Mouse (Mus musculus): ENCODE data around the gene Ankrd23. TPM values are rescaled to one million over a fixed set of nuclear protein-coding genes. Genes with fewer than 3 reads are reported as not detected.
A peak's percentile ranks its signal among the peaks of the same experiment; 100 is the strongest.

Gene Ankrd23
- total RNA-seq, 2 experiments from 2014 or later, result 5.0 to 8.1 TPM

DNA sequence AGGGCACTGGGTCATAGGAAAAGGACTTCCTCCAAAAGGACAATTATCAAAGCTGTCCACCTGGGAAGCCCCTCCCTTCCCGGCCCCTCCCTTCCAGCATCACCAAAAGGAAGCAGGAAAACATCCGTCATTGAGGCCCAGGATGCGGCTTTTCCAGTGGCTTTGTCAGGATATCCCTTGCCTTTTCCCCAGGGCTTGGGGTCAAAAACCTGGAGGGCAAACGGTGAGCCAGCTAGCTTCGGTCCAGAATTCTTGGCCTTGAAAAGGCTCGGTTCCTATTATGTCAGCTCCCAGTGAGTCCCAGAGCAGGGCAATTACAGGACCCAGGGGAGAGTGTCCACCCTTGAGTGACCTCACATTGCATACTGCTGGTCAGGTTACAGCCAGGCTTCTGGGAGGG is 24.2 kb upstream of the Ankrd23 start:
- DNase-seq (ENCODE audit: extremely low spot score in 1 of 2, low spot score in 2 of 2), result no peak
- Histone ChIP-seq H3K27ac (no peak overlapping the region), H3K4me3 (no peak overlapping the region)
- intact Hi-C loops (cut with DNase I), result no loop called here
- no peak for TF ChIP-seq CTCF (IDR thresholded peaks at IDR 0.05)

DNA sequence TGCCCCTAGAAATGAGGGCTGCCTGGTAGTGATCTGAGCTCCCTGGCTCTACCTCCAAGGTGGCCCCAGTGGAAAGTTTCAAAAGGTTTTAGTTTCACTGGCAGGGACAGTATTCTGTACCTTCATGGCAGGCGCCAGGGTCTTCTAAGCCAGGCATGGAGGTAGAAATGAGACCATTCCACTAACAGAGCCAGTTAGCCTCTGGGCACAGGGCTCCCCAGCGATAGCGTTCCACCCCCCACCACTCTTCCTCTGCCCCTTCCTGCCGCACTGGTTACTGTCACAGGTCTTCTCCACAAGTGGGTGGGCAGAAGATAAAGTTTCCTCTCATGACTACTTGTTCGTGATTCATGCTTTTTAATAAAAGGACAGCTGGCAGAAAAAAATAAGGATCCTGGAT is 23.2 kb upstream of the Ankrd23 start:
- no peak for DNase-seq (ENCODE audit: extremely low spot score in 1 of 2, low spot score in 2 of 2)
- no peak for TF ChIP-seq CTCF (IDR thresholded peaks at IDR 0.05)
- Histone ChIP-seq H3K4me3 (no peak overlapping the region), H3K27ac (no peak overlapping the region)
- intact Hi-C loops (cut with DNase I), result loop anchor here (2.0 kb wide), 1 partner anchor 39 kb away; no protein-coding TSS in a partner anchor

DNA sequence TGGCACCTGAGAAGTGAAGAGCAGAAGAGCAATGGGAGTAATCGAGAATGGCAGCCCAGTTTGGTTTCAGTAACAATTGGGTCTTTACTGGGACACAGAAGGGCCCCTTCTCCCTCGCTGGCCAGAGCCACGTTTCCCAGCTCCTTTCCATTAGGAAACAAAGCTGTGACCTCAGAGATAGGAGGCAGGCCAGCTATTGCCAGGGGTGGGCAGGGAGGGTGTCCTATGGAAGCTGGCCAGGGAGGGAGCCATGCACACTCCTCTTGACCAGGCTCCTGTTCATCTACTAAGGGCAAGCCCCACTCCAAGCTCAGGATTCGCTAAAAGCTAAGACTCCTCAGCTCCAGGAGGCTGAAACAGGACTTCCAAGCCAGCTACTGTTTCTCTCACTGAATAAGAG is 22.6 kb upstream of the Ankrd23 start:
- intact Hi-C loops (cut with DNase I), result loop anchor here (2.0 kb wide), 1 partner anchor 40 kb away; no protein-coding TSS in a partner anchor
- no peak overlapping the region for H3K4me3 ChIP-seq
- TF ChIP-seq CTCF (IDR thresholded peaks at IDR 0.05), result no peak
- no peak overlapping the region for H3K27ac ChIP-seq
- DNase-seq (ENCODE audit: extremely low spot score in 1 of 2, low spot score in 2 of 2), result no peak

DNA sequence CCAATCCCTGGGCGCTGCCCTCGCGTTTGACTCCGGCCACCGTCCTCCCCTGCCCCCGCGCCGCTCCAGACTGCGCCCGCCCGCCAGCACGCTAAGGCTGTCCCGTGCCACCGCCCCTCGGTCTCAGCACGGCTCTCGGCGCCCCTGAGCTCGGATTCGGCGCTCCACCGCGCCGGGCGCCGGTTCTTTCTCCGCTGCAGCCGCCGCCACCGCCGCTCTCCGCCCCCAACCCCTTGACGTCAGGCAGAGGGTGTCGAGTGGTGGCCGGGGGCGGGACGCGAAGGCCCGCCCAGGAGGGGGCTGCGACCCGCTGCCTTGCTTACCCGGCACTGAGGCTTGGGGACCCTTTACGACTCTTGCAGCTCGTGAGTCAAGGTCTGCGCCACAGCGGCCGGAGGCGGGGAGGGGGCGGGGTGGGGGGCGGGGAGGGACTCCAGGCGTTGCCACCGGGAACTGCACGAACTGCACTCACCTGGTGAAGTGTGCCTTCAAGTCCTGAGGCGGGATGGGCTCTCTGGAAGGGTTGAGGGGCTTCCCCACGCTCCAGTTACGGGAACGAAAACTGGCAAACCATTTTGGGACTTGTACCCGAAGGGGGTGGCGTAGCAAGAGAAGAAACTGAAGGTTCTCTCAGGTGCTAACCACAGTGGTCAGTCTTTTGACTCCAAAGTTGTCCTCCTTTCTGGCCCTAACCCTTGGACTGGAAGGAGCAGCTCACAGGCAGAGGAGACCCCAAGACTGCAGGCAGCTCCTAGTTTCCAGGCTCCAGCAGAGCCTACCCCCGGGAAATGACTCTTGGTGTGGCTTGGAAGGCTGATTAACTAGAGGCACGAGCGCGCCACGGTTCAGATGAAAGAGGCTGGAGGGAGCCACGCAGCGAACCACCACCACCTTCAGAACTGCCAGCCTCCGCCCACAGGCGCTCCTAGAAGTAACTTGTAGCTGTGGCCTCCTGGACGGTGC is 21.6 kb upstream of the Ankrd23 start, which contains the start of gene Sema4c:
Gene Sema4c (minus strand): TSS at position 319 of the 963 bp plus-strand sequence.
- intact Hi-C loops (cut with DNase I), result loop anchor here (2.0 kb wide), 1 partner anchor 40 kb away; no protein-coding TSS in a partner anchor
- peak; percentile 78 to 79 for DNase-seq (ENCODE audit: extremely low spot score in 1 of 2, low spot score in 2 of 2)
- TF ChIP-seq CTCF (IDR thresholded peaks at IDR 0.05), result no peak; the same call in none of the 2 replicates
- peak within 1 kb of the TSS; percentile 92 for H3K4me3 ChIP-seq
- H3K27ac ChIP-seq, result peak within 1 kb of the TSS; percentile 95

DNA sequence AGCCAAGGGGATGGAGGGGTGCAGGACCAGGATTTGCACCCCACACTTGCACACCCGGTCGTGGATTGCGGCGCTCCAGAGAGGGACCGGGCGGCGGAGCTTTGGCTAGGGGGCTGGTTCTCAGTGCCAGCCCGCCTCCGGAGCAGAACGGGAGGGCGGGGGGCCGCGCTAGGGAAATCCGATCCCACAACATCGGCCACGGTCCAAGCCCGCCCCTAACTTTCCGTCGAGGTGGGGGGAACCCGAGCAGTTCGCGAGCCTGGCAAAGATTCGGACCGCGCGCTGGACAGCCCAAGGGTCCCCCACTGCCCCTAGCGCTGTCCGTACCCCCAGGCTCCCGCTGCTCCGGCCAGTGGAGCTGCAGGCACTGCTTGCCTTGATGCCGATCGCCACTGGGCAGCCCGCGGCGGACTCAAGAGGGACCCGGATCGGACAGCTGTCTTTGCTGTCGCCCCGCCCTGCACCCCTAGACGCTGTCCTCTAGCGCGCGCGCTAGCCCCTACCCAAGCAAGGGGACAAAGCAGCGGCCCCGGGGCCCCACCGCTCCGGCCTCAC is 20.9 kb upstream of the Ankrd23 start:
- Histone ChIP-seq H3K27ac (peak overlapping the region; percentile 95), H3K4me3 (peak overlapping the region; percentile 92)
- intact Hi-C loops (cut with DNase I), result loop anchor here (2.0 kb wide), 1 partner anchor 41 kb away; no protein-coding TSS in a partner anchor
- no peak; the same call in 1 of the 2 replicates for TF ChIP-seq CTCF (IDR thresholded peaks at IDR 0.05)
- peak; percentile 70 to 74 for DNase-seq (ENCODE audit: extremely low spot score in 1 of 2, low spot score in 2 of 2)

DNA sequence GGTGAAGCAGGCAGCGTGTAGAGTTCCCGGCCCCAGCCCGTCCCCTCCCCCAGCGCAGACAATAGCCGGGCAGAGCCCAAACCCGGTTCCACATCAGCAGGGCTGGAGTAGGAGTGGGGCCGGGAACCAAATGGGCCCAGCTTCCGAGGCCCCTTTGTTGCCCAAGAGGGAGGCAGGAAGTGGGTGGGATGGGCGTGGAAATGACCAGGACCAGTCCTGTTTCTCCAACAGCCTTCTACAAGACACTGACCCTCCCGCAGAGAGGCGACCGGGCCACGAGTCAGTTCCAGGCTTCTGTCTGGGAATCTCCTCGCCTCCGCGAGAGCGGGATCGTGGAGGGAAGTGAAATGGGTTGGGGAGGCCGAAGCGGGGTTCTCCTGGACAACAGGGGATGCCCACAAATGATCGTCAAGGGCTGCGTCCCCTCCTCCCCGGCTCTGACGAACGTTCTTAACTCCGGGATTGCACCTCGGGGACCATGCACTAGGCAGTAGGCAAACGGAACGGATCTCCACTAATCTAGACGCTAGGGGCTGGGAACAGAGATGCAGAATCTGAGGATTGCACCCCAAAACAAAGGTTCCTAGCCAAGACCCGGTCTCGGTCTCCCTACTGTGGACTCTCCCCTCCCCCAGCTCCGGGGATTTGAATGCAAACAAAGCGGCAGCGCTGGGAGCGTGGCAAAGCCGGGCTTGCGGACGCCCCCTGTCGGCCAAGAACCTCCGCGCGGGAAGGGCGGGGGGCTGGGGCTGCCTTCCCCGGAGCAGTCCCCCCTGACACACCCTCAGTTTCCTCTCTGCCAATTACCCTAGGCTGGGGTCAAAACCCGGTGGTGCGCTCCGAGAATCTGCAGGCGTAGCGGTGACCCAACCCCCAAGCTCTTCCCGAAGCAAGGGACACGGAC is 20.1 kb upstream of the Ankrd23 start:
- peak overlapping the region; percentile 95 for H3K27ac ChIP-seq
- peak overlapping the region; percentile 92 for H3K4me3 ChIP-seq
- DNase-seq (ENCODE audit: extremely low spot score in 1 of 2, low spot score in 2 of 2), result peak; percentile 90 to 95
- intact Hi-C loops (cut with DNase I), result no loop called here
- TF ChIP-seq CTCF (IDR thresholded peaks at IDR 0.05), result peak; percentile 97

GRCm38 (mm10) chr1:36555798-36556395 is 19.2 kb upstream of the Ankrd23 start:
- DNase-seq (ENCODE audit: extremely low spot score in 1 of 2, low spot score in 2 of 2), result no peak
- TF ChIP-seq CTCF (IDR thresholded peaks at IDR 0.05), result no peak
- intact Hi-C loops (cut with DNase I), result no loop called here
- Histone ChIP-seq H3K4me3 (peak overlapping the region; percentile 92), H3K27ac (peak overlapping the region; percentile 95)

- intact Hi-C loops (cut with DNase I), result no loop called here
- no peak for TF ChIP-seq CTCF (IDR thresholded peaks at IDR 0.05)
- H3K4me3 ChIP-seq, result peak overlapping the region; percentile 4; the same call in 1 of the 2 replicates
- no peak for DNase-seq (ENCODE audit: extremely low spot score in 1 of 2, low spot score in 2 of 2)
- H3K27ac ChIP-seq, result no peak overlapping the region
These were observed 18.1 kb upstream of the Ankrd23 start for GRCm38 (mm10) chr1:36554633-36555399.

DNA sequence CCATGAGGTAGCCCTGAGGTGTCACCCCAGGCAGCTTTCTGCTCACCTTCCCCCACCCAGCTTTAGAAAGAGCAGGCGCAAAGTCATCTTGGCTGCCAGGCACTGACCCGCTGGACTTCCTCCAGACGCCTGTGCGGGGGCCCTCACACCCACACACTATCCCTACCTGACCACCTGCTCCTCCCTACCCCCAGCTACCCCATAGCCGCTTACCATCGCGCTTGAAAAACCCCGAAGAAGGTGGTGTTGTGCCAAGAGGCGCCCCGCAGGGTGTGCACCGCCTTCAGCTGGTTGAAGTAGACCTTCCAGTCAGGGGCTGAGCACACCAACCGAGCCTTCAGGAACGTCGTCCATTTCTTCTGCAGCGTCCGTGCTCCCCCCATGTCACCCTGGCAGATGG is 15.8 kb upstream of the Ankrd23 start:
- no peak for DNase-seq (ENCODE audit: extremely low spot score in 1 of 2, low spot score in 2 of 2)
- Histone ChIP-seq H3K4me3 (no peak overlapping the region), H3K27ac (no peak overlapping the region)
- no peak for TF ChIP-seq CTCF (IDR thresholded peaks at IDR 0.05)
- intact Hi-C loops (cut with DNase I), result no loop called here

- no peak for DNase-seq (ENCODE audit: extremely low spot score in 1 of 2, low spot score in 2 of 2)
- intact Hi-C loops (cut with DNase I), result no loop called here
- Histone ChIP-seq H3K27ac (no peak overlapping the region), H3K4me3 (no peak overlapping the region)
- no peak for TF ChIP-seq CTCF (IDR thresholded peaks at IDR 0.05)
These were observed 15.2 kb upstream of the Ankrd23 start for GRCm38 (mm10) chr1:36551904-36552303.
